Mouse (Mus musculus): ENCODE measurements around the gene Slc16a2. TPM values are rescaled to one million over a fixed set of nuclear protein-coding genes. Genes with fewer than 3 reads are reported as not detected.

The Slc16a2 gene
- 0.22 TPM for polyA plus RNA-seq (2017; shearing (Covaris generic))

DNA sequence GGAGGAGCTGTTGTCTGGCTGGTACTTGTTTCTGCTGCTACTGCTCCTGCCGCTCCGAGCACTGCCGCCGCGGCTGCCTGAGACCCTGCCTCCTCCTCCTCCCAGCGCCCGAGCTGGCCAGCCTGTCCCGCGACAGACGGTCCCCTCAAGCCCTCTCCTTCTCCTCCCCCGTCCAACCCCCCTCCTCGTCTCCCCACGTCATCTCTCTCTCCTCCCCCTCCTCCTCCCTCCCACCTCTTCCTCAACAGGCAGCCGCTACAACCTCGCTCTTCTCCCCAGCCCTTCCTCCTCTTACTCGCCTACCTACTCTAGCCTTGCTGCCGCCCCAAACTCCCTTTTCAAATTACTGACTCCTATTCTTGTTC is at the start of gene Slc16a2:
Gene Slc16a2 (minus strand): TSS at position 152 of the 365 bp plus-strand sequence.

Other genes starting within 250 kb of the Slc16a2 start
- gene Zcchc13, start 191.4 kb downstream of the Slc16a2 start, polyA plus RNA-seq (2017; shearing (Covaris generic)), result not detected
- gene Rlim, start 159.3 kb upstream of the Slc16a2 start, polyA plus RNA-seq (2017; shearing (Covaris generic)), result 32.6 TPM